18 mouse cellular contexts compared by ENCODE assay signal in genomic region chr1:60839161-60839560, GRCm38 (mm10). TPM values are rescaled to one million over a fixed set of nuclear protein-coding genes. Genes with fewer than 3 reads are reported as not detected.
"Had no signal": no experiment of that assay in that cellular context is flagged by ENCODE, and none has a peak within 500 bp of the region (broad histone marks: within the 10 kb centered on the region; RNA-seq: fewer than 3 reads in every experiment).

No protein-coding gene starts in this region.

- H3K27ac ChIP-seq: left cerebral cortex, adult 2 months; limb, embryonic 15.5 days; liver, embryonic 13.5 days; lung, embryonic 15.5 days; midbrain, embryonic 12.5 days; neural tube, embryonic 13.5 days had no signal

- H3K36me3 ChIP-seq: limb, embryonic 15.5 days; liver, embryonic 13.5 days; lung, embryonic 15.5 days; midbrain, embryonic 12.5 days; neural tube, embryonic 13.5 days had no signal

- H3K4me1 ChIP-seq: limb, embryonic 15.5 days; liver, embryonic 13.5 days; lung, embryonic 15.5 days; midbrain, embryonic 12.5 days; neural tube, embryonic 13.5 days had no signal

- DNase-seq: kidney, postnatal 25 days; liver, embryonic 13.5 days; liver, postnatal 0 days; right cerebral cortex, postnatal 4 days; spleen, adult 18-20 months; thymus, adult 18-20 months; thymus, postnatal 25 days had no signal

- H3K4me3 ChIP-seq: left cerebral cortex, adult 2 months; limb, embryonic 15.5 days; liver, embryonic 13.5 days; lung, embryonic 15.5 days; midbrain, embryonic 12.5 days; neural tube, embryonic 13.5 days had no signal

- H3K27me3 ChIP-seq: limb, embryonic 15.5 days; liver, embryonic 13.5 days; lung, embryonic 15.5 days; midbrain, embryonic 12.5 days; neural tube, embryonic 13.5 days had no signal

RNA-seq across cellular contexts. Expression of gene Ctla4, which starts 47.6 kb away (rescaled TPM):
- total RNA-seq: layer of hippocampus, postnatal 25 days; left cerebral cortex, adult 2 months; left cerebral cortex, postnatal 14 days; megakaryocyte-erythroid progenitor cell, adult 5-6 weeks had no signal
- polyA plus RNA-seq: kidney, embryonic 16.5 days; liver, embryonic 13.5 days; liver, postnatal 0 days; midbrain, embryonic 12.5 days; midbrain, embryonic 16.5 days; neural tube, embryonic 13.5 days; stomach, embryonic 14.5 days had no signal
